Mouse (Mus musculus) gastrocnemius, adult 2 months (tissue): ENCODE measurements around the gene Mixl1. TPM values are rescaled to one million over a fixed set of nuclear protein-coding genes. Genes with fewer than 3 reads are reported as not detected.
A peak's percentile ranks its signal among the peaks of the same experiment; 100 is the strongest.

ENCODE experiments used
- DNase-seq: peaks from one replicate; pipeline ENCODE4 v3.0.0; 2022
- H3K27ac ChIP-seq: fragments of 200-600 bp; 2 replicates; pipeline ENCODE4 v1.8.1; 2022; ENCODE audit warnings: mild to moderate bottlenecking
- H3K4me3 ChIP-seq: fragments of 200-600 bp; 2 replicates; pipeline ENCODE4 v1.8.1; 2022; ENCODE audit warnings: mild to moderate bottlenecking, moderate library complexity
- CTCF ChIP-seq: fragments of 200-600 bp; IDR thresholded peaks from 2 replicates; pipeline ENCODE4 v1.8.1; 2022; ENCODE audit warnings: antibody characterized with exemption, mild to moderate bottlenecking, moderate library complexity
- intact Hi-C: fragments of 180-260 bp; cut with DNase I; formaldehyde crosslinking; loops from one replicate; pipeline ENCODE4 v1.15.1; 2025
- long read RNA-seq, 2 experiments: library from polyadenylated mRNA; stranded (forward); transcript quantifications; one replicate each; pipeline ENCODE4 v2.0.0; 2021
- total RNA-seq, 2 experiments: library from RNA; stranded (reverse); gene quantifications; 2 replicates each; pipeline ENCODE4 v1.2.3; 2021

Gene Mixl1
- total RNA-seq: not detected
- long read RNA-seq, experiment 1: 0 reads
- long read RNA-seq, experiment 2: 0 reads

DNA sequence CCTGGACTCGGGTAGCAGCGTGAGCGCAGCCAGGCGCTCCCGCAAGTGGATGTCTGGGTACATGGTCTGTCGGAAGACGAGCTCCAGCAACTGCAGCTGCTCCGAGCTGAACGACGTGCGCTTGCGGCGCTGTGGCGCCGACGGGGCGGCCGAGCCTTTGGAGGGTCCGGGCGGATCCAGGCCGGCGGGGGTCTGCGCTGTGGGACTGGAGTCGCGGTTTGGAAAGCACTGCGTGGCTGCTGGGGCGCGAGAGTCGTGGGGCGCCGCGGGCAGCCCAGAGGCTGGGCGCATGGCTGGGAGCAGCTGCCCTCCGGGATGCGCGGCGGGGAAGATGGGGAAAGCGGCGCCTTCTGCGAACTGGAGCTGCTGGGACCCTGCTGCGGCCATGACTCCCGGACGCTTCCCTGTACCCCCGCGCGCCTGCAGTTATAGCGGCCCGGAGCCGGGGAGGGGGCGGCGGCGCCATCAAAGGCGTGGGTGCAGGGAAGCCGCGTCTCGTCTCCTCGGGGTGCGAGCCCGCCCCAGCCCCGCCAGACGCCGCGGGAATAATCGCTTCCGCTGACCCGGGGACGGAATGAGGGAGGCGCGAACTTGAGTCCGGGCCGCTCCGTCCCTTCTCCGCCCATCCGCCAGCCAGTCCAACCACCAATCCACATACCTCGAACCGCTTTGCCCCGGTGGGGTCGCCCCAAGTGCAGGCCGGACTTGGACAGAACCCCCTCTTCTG is at the start of gene Mixl1:
Gene Mixl1, minus strand, starts transcription at position 409 of the 727 bp plus-strand sequence.
- peak within 1 kb of the TSS; percentile 59 for H3K4me3 ChIP-seq
- DNase-seq: no peak
- no peak within 1 kb of the TSS for H3K27ac ChIP-seq
- no peak for TF ChIP-seq CTCF
- intact Hi-C loops: no loop called here

DNA sequence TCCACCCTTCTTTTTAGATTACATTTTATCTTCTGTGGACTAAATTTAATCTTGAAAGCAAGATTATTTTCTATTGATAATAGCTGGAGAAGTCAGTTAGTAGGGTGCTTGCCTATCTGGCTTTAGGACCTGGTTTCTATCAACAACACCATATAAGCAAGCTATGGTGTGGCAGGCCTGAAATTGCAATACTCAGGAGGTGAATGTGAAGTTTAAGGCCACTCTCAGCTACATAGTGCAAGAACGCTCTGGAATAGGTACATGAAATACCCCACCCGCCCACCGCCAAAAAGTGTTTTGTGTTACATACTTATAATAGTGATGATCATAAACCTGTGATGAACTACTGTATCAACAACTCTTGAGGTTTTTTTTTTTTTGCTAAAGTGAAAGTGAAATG is 32.4 kb upstream of the Mixl1 start:
- Histone ChIP-seq H3K4me3 (no peak overlapping the region), H3K27ac (no peak overlapping the region)
- no peak for DNase-seq
- intact Hi-C loops: loop anchor here (5.0 kb wide), 1 partner anchor 83 kb away; the partner anchor contains the start of gene H3f3a
- no peak for TF ChIP-seq CTCF

DNA sequence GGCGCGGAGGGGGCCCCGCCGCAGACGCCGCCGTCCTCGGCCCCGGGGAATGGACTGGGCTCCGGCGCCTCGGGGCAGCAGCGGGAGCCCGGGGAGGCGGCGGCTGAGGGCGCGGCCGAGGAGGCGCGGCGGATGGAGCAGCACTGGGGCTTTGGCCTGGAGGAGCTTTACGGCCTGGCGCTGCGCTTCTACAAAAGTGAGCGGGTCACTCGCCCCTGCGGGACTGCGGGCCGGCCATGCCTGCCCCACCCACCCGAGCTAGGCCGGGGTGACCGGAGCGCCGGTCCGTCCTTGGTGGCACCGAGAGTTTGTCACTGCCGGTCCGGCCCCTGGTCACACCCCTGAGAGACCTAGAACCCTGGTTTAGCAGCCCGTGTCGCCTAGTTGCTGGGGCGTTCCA is 29.3 kb upstream of the Mixl1 start:
- TF ChIP-seq CTCF: no peak
- Histone ChIP-seq H3K27ac (peak overlapping the region; percentile 95), H3K4me3 (peak overlapping the region; percentile 94)
- DNase-seq: no peak
- intact Hi-C loops: loop anchor here (5.0 kb wide), 1 partner anchor 86 kb away; the partner anchor contains the start of gene H3f3a

GRCm38 (mm10) chr1:180725704-180726179 is 28.9 kb upstream of the Mixl1 start, which contains the start of gene Acbd3:
Gene Acbd3 (plus strand): TSS chr1:180726043.
- peak; percentile 36 for TF ChIP-seq CTCF
- intact Hi-C loops: loop anchor here (5.0 kb wide), 1 partner anchor 87 kb away; the partner anchor contains the start of gene H3f3a
- peak within 1 kb of the TSS; percentile 95 for H3K27ac ChIP-seq
- DNase-seq: peak; percentile 93
- H3K4me3 ChIP-seq: peak within 1 kb of the TSS; percentile 94

GRCm38 (mm10) chr1:180723701-180724238 is 26.9 kb upstream of the Mixl1 start:
- H3K4me3 ChIP-seq: no peak overlapping the region

GRCm38 (mm10) chr1:180722608-180723007 is 25.8 kb upstream of the Mixl1 start:
- Histone ChIP-seq H3K27ac (no peak overlapping the region), H3K4me3 (no peak overlapping the region)
- DNase-seq: no peak
- intact Hi-C loops: no loop called here
- no peak for TF ChIP-seq CTCF

More at GRCm38 (mm10) chr1:180723701-180724238, 26.9 kb upstream of the Mixl1 start:
- DNase-seq: no peak
- intact Hi-C loops: no loop called here
- no peak overlapping the region for H3K27ac ChIP-seq
- TF ChIP-seq CTCF: no peak

- intact Hi-C loops: loop anchor here (1.0 kb wide), 1 partner anchor 44 kb away; no protein-coding TSS in a partner anchor
- peak; percentile 83 for DNase-seq
These were observed 23.3 kb upstream of the Mixl1 start for GRCm38 (mm10) chr1:180719951-180720689.

GRCm38 (mm10) chr1:180719483-180719882 is 22.6 kb upstream of the Mixl1 start:
- DNase-seq: no peak
- intact Hi-C loops: no loop called here
- no peak overlapping the region for H3K4me3 ChIP-seq
- no peak overlapping the region for H3K27ac ChIP-seq
- TF ChIP-seq CTCF: no peak

More at GRCm38 (mm10) chr1:180719951-180720689, 23.3 kb upstream of the Mixl1 start:
- no peak overlapping the region for H3K4me3 ChIP-seq
- TF ChIP-seq CTCF: no peak; the same call in none of the 2 replicates
- no peak overlapping the region for H3K27ac ChIP-seq

- intact Hi-C loops: no loop called here
These were observed 21.9 kb upstream of the Mixl1 start for GRCm38 (mm10) chr1:180718756-180719155.

GRCm38 (mm10) chr1:180708935-180709776 is 12.3 kb upstream of the Mixl1 start:
- intact Hi-C loops: no loop called here
- TF ChIP-seq CTCF: no peak

More at GRCm38 (mm10) chr1:180718756-180719155, 21.9 kb upstream of the Mixl1 start:
- Histone ChIP-seq H3K27ac (no peak overlapping the region), H3K4me3 (no peak overlapping the region)
- no peak for DNase-seq
- no peak for TF ChIP-seq CTCF

DNA sequence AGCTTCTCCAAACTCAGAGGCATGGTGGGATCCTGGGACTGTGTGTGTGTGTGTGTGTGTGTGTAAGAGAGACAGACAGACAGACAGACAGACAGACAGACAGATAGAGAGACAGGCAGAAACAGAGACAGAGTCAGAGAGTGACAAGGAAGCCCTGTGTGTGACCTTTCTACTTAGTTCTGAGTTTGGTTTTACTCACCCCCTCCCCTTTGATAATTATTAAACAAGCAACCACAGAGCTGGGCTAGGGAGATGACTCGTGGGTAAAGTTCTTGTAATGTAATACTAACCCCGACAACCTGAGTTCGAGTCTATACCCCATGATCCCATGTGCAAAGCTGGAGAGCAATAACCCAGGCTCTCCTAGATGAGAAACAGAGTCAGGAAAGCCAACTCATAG is 11.0 kb upstream of the Mixl1 start:
- no peak for TF ChIP-seq CTCF
- Histone ChIP-seq H3K27ac (no peak overlapping the region), H3K4me3 (no peak overlapping the region)
- intact Hi-C loops: no loop called here
- no peak for DNase-seq

More at GRCm38 (mm10) chr1:180708935-180709776, 12.3 kb upstream of the Mixl1 start:
- Histone ChIP-seq H3K27ac (no peak overlapping the region), H3K4me3 (no peak overlapping the region)
- DNase-seq: no peak

GRCm38 (mm10) chr1:180707368-180707767 is 10.5 kb upstream of the Mixl1 start:
- no peak for DNase-seq
- Histone ChIP-seq H3K4me3 (no peak overlapping the region), H3K27ac (no peak overlapping the region)
- no peak for TF ChIP-seq CTCF
- intact Hi-C loops: no loop called here
